Mouse (Mus musculus) erythroblast, embryonic 14.5 days (primary cell): ENCODE measurements around the gene Tgfbr1.

Experiments used
- GATA1 ChIP-seq: IDR thresholded peaks from 2 replicates; pipeline ENCODE4 v1.6.1; 2012; ENCODE audit warnings: low read length, inconsistent platforms, mixed read lengths
- TAL1 ChIP-seq: IDR thresholded peaks from 3 replicates; pipeline ENCODE4 v1.6.1; 2012; ENCODE audit warnings: low read length, inconsistent platforms, mixed read lengths

DNA sequence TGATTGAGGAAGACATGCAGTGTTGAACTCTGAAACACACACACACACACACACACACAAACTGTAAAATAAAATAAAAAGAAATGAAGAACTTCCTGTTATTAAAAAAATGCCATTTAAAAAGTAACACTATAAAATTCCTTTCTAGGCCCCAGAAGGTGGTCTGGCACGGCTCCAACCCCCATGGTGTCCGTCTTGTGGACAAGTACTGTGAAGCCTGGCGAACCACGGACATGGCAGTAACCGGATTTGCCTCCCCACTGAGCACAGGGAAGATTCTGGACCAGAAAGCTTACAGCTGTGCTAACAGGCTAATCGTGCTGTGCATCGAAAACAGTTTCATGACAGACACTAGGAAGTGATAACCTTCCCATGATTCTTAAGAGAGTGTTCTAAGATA is 41.1 kb upstream of the Tgfbr1 start:
- no peak for TF ChIP-seq TAL1
- no peak for TF ChIP-seq GATA1
